Mouse (Mus musculus) intestine, postnatal 0 days (tissue): ENCODE measurements around the gene Cenpe. TPM values are rescaled to one million over a fixed set of nuclear protein-coding genes. Genes with fewer than 3 reads are reported as not detected.

ENCODE experiments used
- ATAC-seq: fragments of 200-750 bp; cut with Nextera tagmentation; 2 replicates; pipeline ENCODE4 v1.8.0; 2017; ENCODE audit warnings: mild to moderate bottlenecking, moderate TSS enrichment, moderate library complexity
- H3K27ac ChIP-seq: fragments of 300-500 bp; sonication (generic); 2 replicates; pipeline ENCODE4 v1.5.1; 2014; ENCODE audit warnings: mild to moderate bottlenecking, low read depth, low read length, moderate library complexity
- H3K27me3 ChIP-seq: fragments of 300-500 bp; sonication (generic); replicated peaks from 2 replicates; pipeline ENCODE4 v1.6.1; 2014; ENCODE audit warnings: low read length, mixed read lengths; ENCODE audit not compliant: control insufficient read depth, insufficient read depth
- H3K36me3 ChIP-seq: fragments of 300-500 bp; sonication (generic); 2 replicates; pipeline ENCODE4 v1.6.1; 2014; ENCODE audit warnings: mild to moderate bottlenecking, moderate library complexity; ENCODE audit not compliant: control insufficient read depth, insufficient read depth
- H3K4me1 ChIP-seq: fragments of 300-500 bp; sonication (generic); replicated peaks from 2 replicates; pipeline ENCODE4 v1.6.1; 2014; ENCODE audit warnings: antibody characterized with exemption, low read length, mixed read lengths; ENCODE audit not compliant: control insufficient read depth, insufficient read depth
- H3K4me2 ChIP-seq: fragments of 300-500 bp; sonication (generic); replicated peaks from 2 replicates; pipeline ENCODE4 v1.6.1; 2014; ENCODE audit warnings: low read depth, mild to moderate bottlenecking, moderate library complexity
- H3K4me3 ChIP-seq: fragments of 300-500 bp; sonication (generic); 2 replicates; pipeline ENCODE4 v1.5.1; 2014; ENCODE audit warnings: low read depth, low read length
- H3K9ac ChIP-seq: fragments of 300-500 bp; sonication (generic); 2 replicates; pipeline ENCODE4 v1.6.1; 2014; ENCODE audit warnings: mild to moderate bottlenecking, low read depth, low read length
- H3K9me3 ChIP-seq: fragments of 300-500 bp; sonication (generic); 2 replicates; pipeline ENCODE4 v1.6.1; 2016; ENCODE audit warnings: mixed run types; ENCODE audit not compliant: control insufficient read depth
- CTCF ChIP-seq: sonication (generic); IDR thresholded peaks from 2 replicates; pipeline ENCODE4 v1.5.1; 2016; ENCODE audit warnings: low read depth, mild to moderate bottlenecking, control low read depth, antibody characterized with exemption, moderate library complexity
- WGBS: fragments of 180-500 bp; shearing (Covaris S2); extraction: QIAGEN DNeasy Blood & Tissue Kit; methylation state at CpG from one replicate; pipeline ENCODE4 v1.1.7; 2014; 5-methylcytosine and 5-hydroxymethylcytosine counted together
- polyA plus RNA-seq: library from polyadenylated mRNA; unstranded; fragments of >200 nt; fragmentation: Nextera tagmentation; extraction: Ambion mirVana; gene quantifications from 2 replicates; pipeline ENCODE4 v1.2.1, GENCODE M21; 2015

Gene Cenpe
- polyA plus RNA-seq, 1 experiment from 2014 or later, result 5.4 TPM

DNA sequence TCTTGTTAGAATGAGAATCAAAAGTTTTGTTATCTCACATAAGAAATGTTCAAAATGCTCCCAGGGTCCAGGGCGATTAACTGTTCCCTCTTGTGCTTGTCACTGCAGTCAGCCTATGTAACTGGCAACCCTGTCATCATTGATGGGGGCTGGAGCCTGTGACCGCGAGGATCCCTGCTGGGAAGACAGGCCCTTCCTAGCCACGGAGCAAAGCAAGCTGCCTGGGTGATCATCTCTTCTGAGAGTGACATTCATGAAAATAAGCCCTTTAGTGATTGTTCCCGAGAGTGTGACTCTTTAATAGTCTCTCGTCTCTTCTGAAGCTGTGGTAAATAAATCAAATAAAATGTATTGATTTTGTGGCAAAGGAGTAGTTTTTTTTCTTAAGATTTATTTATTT lies 91.7 kb downstream of the Cenpe start:
- Histone ChIP-seq H3K4me3 (no peak overlapping the region), H3K9me3 (no peaks in the 10 kb centered on the region), H3K4me1 (0 out of 2 replicates have a peak, but pooled peaks cover 3% of the 10 kb centered on the region), H3K27me3 (no peaks in the 10 kb centered on the region), H3K27ac (no peak overlapping the region), H3K36me3 (no peaks in the 10 kb centered on the region), H3K4me2 (no peak overlapping the region), H3K9ac (no peak overlapping the region)
- no peak for TF ChIP-seq CTCF
- WGBS, result 54% methylated on average over 6 of the region's 6 CpGs
- no peak for ATAC-seq

DNA sequence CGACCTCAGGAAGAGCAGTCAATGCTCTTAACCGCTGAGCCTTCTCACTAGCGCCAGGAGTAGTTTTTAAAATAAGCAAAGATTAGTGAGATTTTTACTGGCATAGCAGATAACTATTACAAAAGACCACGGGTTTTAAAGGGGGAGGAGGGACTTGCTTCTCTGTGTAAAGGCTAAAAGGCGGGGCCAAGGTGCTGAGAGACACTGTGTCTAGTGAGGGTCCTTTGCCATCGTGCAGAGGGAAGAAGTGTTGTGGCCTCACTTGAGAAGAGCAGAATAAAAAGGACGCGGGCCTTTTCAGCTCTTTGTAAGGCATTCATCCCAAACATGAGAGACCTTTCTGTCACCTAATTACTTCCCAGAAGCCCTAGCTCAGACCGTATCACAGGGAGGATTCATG lies 92.2 kb downstream of the Cenpe start:
- 0 out of 2 replicates have a peak, but pooled peaks cover 3% of the 10 kb centered on the region for H3K4me1 ChIP-seq
- H3K27me3 ChIP-seq, result no peaks in the 10 kb centered on the region
- no peak overlapping the region for H3K4me2 ChIP-seq
- H3K4me3 ChIP-seq, result no peak overlapping the region
- no peak for TF ChIP-seq CTCF
- WGBS, result 49% methylated on average over 9 of the region's 9 CpGs
- H3K9me3 ChIP-seq, result no peaks in the 10 kb centered on the region
- H3K9ac ChIP-seq, result no peak overlapping the region
- no peak overlapping the region for H3K27ac ChIP-seq
- no peak for ATAC-seq
- no peaks in the 10 kb centered on the region for H3K36me3 ChIP-seq

DNA sequence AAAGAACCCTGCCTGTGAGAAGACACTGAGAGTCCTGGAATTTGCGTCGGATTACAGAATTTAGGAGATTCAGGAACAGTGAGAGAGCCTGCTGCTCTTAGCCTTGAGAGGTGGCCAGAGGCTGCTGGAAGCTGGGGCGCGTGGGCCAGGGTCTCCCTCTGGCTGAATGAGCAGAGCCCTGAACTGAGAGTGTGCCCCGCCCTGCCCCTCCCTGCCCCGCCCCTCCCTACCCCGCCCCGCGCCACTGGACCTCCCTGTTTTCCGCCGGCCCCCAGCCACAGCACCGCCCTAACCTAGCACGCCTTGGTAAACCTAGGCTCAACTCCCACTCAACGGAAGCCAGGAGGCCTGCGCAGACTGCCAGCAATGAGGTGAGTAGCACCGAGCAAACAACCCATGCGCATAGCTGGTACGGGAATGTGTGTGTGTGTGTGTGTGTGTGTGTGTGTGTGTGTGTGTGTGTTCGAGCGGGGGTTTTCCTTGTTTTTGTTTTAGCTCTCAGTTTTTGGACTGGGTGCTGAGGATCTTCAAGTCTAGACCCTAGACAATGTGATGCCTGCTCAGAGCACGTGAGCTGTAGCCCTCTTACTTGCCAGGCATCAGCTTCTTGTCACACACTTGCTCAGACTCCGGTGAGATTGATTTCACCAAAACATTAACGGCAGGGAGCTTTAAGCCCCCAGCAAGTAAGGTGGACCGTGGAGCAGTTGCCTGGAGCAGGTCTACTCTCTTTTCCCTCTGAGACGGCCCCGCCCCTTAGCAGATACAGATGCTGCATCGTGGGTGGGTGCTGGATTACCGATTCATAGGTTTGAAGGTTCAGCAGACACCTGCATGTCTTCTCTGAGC lies 95.3 kb downstream of the Cenpe start, which contains the start of gene Slc9b2:
Slc9b2 (plus strand) TSS at position 290 of the 849 bp plus-strand sequence.
- peak; percentile 83; the same call in 1 of the 2 replicates for ATAC-seq
- Histone ChIP-seq H3K27me3 (no peaks in the 10 kb centered on the region), H3K9ac (no peak within 1 kb of the TSS), H3K27ac (no peak within 1 kb of the TSS), H3K4me1 (0 out of 2 replicates have a peak, but pooled peaks cover 3% of the 10 kb centered on the region), H3K36me3 (no peaks in the 10 kb centered on the region), H3K9me3 (no peaks in the 10 kb centered on the region), H3K4me2 (peak within 1 kb of the TSS; percentile 67), H3K4me3 (peak within 1 kb of the TSS; percentile 24)
- WGBS, result 9% methylated on average over 25 of the region's 28 CpGs
- no peak for TF ChIP-seq CTCF

DNA sequence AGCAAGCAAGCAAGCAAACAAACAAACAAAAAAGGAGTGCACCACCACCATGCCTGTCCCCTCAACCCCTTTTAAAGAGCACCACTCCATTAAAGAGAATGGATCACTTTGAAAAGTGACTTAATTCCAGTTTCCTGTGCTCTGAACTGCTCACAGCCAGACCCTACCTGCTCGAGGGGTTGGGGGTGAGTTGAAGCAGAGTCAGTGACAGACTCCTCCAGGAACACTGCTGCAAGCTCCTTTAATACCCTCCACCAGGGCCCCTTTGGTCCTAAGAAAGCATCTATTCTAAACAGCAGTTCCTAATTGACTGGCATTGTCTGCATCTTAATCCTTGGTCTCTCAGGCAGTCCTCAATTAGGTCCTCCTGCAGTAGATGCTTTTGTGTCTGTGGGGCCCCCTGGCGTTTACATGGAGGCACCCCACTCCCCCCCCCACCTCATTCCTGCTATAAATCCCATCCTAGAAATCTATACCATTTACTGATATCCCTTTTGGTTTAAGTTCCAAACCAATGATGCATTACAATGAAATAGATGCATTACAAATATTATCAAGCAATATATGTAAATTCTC lies 100.7 kb downstream of the Cenpe start:
- no peaks in the 10 kb centered on the region for H3K27me3 ChIP-seq
- H3K4me3 ChIP-seq, result no peak overlapping the region
- ATAC-seq, result no peak
- no peak overlapping the region for H3K4me2 ChIP-seq
- H3K9ac ChIP-seq, result no peak overlapping the region
- 0 out of 2 replicates have a peak, but pooled peaks cover 2% of the 10 kb centered on the region for H3K4me1 ChIP-seq
- no peaks in the 10 kb centered on the region for H3K9me3 ChIP-seq
- no peaks in the 10 kb centered on the region for H3K36me3 ChIP-seq
- no peak overlapping the region for H3K27ac ChIP-seq
- peak; percentile 25; the same call in 1 of the 2 replicates for TF ChIP-seq CTCF
- 48% methylated on average over 2 of the region's 2 CpGs for WGBS

DNA sequence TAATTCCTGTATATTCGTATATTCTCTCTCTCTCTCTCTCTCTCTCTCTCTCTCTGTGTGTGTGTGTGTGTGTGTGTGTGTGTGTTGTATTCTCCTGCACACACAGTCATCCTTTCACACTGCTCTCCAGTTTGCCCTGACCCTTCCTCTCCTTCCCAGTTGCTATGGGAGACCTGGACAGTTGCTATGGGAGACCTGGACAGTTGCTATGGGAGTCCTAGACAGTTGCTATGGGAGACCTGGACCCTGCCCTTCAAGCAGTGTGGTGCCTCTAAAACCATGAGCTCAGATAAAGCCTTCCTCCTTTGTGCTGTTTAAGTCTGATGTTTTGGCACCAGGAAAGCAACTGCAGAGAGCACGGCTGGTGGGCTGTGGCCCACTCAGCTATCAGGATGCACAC lies 101.4 kb downstream of the Cenpe start:
- Histone ChIP-seq H3K4me1 (no peaks in the 10 kb centered on the region), H3K9me3 (no peaks in the 10 kb centered on the region), H3K27me3 (no peaks in the 10 kb centered on the region), H3K27ac (no peak overlapping the region), H3K36me3 (no peaks in the 10 kb centered on the region), H3K4me3 (no peak overlapping the region), H3K9ac (no peak overlapping the region), H3K4me2 (no peak overlapping the region)
- 78% methylated on average over 2 of the region's 2 CpGs for WGBS
- TF ChIP-seq CTCF, result no peak
- ATAC-seq, result no peak

DNA sequence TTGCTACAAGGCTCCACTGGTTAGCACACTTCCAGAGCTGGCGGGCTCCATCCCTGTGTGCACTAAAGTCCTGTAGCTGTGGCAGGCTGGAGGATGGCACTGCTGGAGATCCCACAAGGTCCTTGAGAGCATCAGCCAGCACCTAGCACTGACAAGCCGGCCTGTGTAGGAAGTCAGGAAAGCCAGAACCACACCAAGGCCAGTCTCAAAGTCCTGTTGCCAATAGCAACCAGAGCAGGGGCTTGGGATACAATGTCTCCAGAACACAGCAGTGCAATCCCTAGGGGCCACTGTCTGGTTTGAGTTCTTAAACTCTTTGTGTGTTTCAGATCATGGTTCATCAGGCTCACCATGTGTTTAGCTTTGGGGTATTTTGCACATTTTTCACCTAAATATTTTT lies 102.5 kb downstream of the Cenpe start:
- Histone ChIP-seq H3K27me3 (no peaks in the 10 kb centered on the region), H3K9ac (no peak overlapping the region), H3K4me1 (no peaks in the 10 kb centered on the region), H3K36me3 (no peaks in the 10 kb centered on the region), H3K9me3 (no peaks in the 10 kb centered on the region), H3K27ac (no peak overlapping the region), H3K4me2 (no peak overlapping the region), H3K4me3 (no peak overlapping the region)
- ATAC-seq, result no peak
- no peak for TF ChIP-seq CTCF
- WGBS, result 48% methylated on average over 2 of the region's 2 CpGs
